Mouse (Mus musculus) cerebellum, adult 2 months (tissue): Measurements from ENCODE around the gene Chrm5.

ENCODE experiments used
- CTCF ChIP-seq: fragments of 200-500 bp; IDR thresholded peaks from 2 replicates; pipeline ENCODE4 v1.5.1; 2011; ENCODE audit warnings: low read depth, mild to moderate bottlenecking, control low read depth, low read length, moderate library complexity, borderline replicate concordance; ENCODE audit not compliant: insufficient read depth
- POLR2A ChIP-seq: fragments of 200-500 bp; IDR thresholded peaks from 2 replicates; pipeline ENCODE4 v1.6.1; 2011; ENCODE audit warnings: low read length, control low read depth, borderline replicate concordance; ENCODE audit not compliant: insufficient read depth

DNA sequence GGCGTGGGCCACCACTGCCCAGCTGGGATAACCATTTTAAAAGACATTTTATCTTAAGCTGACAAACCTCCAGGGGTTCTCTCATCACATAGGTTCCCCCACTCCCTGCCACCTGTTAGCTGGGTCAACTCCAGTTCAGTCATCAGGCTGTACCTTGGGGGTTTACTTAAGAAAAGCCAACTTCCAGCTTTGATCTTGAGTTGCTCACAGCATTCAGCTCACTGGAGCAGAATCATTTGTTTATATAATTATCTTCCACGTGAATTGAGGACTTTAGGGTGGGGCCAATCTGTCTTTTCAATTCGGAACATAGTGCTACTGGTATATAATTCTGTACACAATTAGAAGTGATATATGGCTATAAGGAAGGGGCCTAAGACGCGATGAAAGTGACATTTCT is 11.1 kb upstream of the Chrm5 start:
- TF ChIP-seq POLR2A (no peak), CTCF (no peak)
